Mouse (Mus musculus) midbrain, embryonic 16.5 days (tissue): ENCODE results near the gene Tns4. TPM values are rescaled to one million over a fixed set of nuclear protein-coding genes. Genes with fewer than 3 reads are reported as not detected.

Experiments used
- ATAC-seq: fragments of 200-750 bp; cut with Nextera tagmentation; 2 replicates; pipeline ENCODE4 v1.8.0; 2017; ENCODE audit warnings: moderate TSS enrichment
- H3K27ac ChIP-seq: fragments of 300-500 bp; sonication (generic); 2 replicates; pipeline ENCODE4 v1.5.1; 2014; ENCODE audit warnings: mild to moderate bottlenecking, low read length, mixed read lengths
- H3K27me3 ChIP-seq: fragments of 300-500 bp; sonication (generic); 2 replicates; pipeline ENCODE4 v1.6.1; 2014; ENCODE audit warnings: low read depth, low read length, mixed read lengths; ENCODE audit not compliant: control insufficient read depth, insufficient read depth
- H3K36me3 ChIP-seq: fragments of 300-500 bp; sonication (generic); 2 replicates; pipeline ENCODE4 v1.6.1; 2014; ENCODE audit warnings: mild to moderate bottlenecking, low read length, moderate library complexity, mixed read lengths; ENCODE audit not compliant: control insufficient read depth, insufficient read depth
- H3K4me1 ChIP-seq: fragments of 300-500 bp; sonication (generic); 2 replicates; pipeline ENCODE4 v1.6.1; 2014; ENCODE audit warnings: mild to moderate bottlenecking, low read length, mixed read lengths; ENCODE audit not compliant: control insufficient read depth, insufficient read depth
- H3K4me2 ChIP-seq: fragments of 300-500 bp; sonication (generic); 2 replicates; pipeline ENCODE4 v1.6.1; 2014; ENCODE audit warnings: mild to moderate bottlenecking, low read length, mixed read lengths
- H3K4me3 ChIP-seq: fragments of 300-500 bp; sonication (generic); 2 replicates; pipeline ENCODE4 v1.5.1; 2014; ENCODE audit warnings: low read depth, mild to moderate bottlenecking, low read length, moderate library complexity, mixed read lengths
- H3K9ac ChIP-seq: fragments of 300-500 bp; sonication (generic); 2 replicates; pipeline ENCODE4 v1.6.1; 2014; ENCODE audit warnings: low read depth, low read length, mixed read lengths
- H3K9me3 ChIP-seq: fragments of 300-500 bp; sonication (generic); replicated peaks from 2 replicates; pipeline ENCODE4 v1.6.1; 2014; ENCODE audit warnings: mild to moderate bottlenecking, low read length, mixed read lengths; ENCODE audit not compliant: control insufficient read depth, poor library complexity, severe bottlenecking
- WGBS: fragments of 180-500 bp; shearing (Covaris S2); extraction: QIAGEN DNeasy Blood & Tissue Kit; methylation state at CpG from one replicate; pipeline ENCODE4 v1.1.7; 2014; 5-methylcytosine and 5-hydroxymethylcytosine counted together
- polyA plus RNA-seq: library from polyadenylated mRNA; unstranded; fragments of >200 nt; fragmentation: Nextera tagmentation; extraction: Ambion mirVana; gene quantifications from 2 replicates; pipeline ENCODE4 v1.2.1, GENCODE M21; 2015

Tns4 gene
- polyA plus RNA-seq: 0.04 and 0.09 TPM in 2 replicates

DNA sequence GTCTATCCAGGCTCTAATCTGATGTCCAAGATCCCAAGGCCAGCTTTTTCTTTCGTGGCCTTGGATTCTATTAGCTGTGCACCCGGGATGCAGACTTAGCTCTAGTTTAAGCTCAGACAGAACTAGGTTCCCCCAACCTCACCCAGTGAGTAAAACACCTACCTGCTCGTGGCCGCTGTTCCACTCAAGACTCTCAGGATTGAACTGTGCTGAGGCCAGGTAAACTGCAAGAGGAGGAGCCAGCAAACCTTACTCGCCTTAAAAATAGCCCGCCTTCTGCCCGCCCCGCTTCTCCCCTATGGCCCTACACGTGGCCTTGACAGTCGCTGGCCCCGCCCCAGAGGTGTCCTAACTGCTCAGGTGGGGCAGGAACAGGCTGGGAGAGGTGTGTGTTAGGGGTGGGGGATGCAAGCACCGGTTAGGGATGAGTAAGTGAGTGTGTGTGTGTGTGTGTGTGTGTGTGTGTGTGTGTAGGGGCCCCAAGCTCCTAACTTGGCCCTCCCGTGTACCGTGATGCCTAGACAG is at the start of gene Tns4:
Gene Tns4 (minus strand): TSS at position 230 of the 525 bp plus-strand sequence.
- Histone ChIP-seq H3K9me3 (no peaks in the 10 kb centered on the region), H3K4me3 (no peak within 1 kb of the TSS), H3K27me3 (no peaks in the 10 kb centered on the region), H3K9ac (no peak within 1 kb of the TSS), H3K4me2 (no peak within 1 kb of the TSS), H3K36me3 (no peaks in the 10 kb centered on the region), H3K27ac (no peak within 1 kb of the TSS), H3K4me1 (no peaks in the 10 kb centered on the region)
- WGBS: 67% methylated on average over 14 of the region's 14 CpGs
- ATAC-seq: no peak

DNA sequence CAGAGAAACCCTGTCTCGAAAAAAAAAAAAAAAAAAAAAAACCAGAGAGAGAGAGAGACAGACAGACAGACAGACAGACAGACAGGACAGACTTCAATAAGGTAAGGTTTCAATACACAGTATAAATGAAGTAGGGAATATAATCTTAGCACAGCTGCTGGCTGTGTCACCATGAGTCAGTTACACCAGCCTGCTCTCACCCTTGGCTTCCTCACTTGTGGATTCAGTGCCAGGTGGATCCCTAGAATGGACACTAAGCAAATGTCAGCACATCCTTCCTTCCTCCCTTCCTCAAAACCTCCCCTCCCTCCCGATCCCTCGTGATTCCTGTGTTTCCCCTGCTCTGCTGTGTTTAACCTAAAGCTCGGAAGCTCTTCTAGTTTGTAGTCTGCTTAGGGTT is 48.3 kb upstream of the Tns4 start:
- 91% methylated on average over 4 of the region's 4 CpGs for WGBS
- no peak for ATAC-seq
- no peak overlapping the region for H3K9ac ChIP-seq

DNA sequence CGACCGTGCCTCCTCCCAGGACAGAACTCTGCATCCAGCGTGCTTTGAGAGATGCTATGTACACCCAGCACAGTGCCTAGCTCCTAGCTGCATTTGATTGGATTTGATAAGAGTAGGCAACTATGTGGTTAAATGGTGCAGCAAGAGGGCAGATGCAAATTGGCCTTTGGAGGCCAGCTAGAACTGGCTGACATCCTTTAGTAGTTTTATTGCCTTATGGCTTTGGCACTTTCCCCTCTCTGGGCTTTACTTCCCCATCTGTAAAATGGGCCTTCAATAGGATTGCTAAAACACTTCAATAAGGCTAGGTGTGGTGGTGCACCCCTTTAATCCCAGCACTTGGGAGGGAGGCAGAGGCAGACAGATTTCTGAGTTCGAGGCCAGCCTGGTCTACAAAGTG is 47.9 kb upstream of the Tns4 start:
- ATAC-seq: no peak
- no peaks in the 10 kb centered on the region for H3K9me3 ChIP-seq
- no peak overlapping the region for H3K9ac ChIP-seq
- H3K27me3 ChIP-seq: no peaks in the 10 kb centered on the region
- peaks cover 7% of the 10 kb centered on the region for H3K4me1 ChIP-seq
- no peaks in the 10 kb centered on the region for H3K36me3 ChIP-seq
- H3K4me2 ChIP-seq: no peak overlapping the region
- WGBS: 66% methylated on average over 4 of the region's 4 CpGs
- no peak overlapping the region for H3K4me3 ChIP-seq
- no peak overlapping the region for H3K27ac ChIP-seq

More for the DNA sequence above, 48.3 kb upstream of the Tns4 start:
- no peak overlapping the region for H3K4me3 ChIP-seq
- no peaks in the 10 kb centered on the region for H3K27me3 ChIP-seq
- no peak overlapping the region for H3K27ac ChIP-seq
- H3K4me1 ChIP-seq: peaks cover 2% of the 10 kb centered on the region
- no peak overlapping the region for H3K4me2 ChIP-seq
- H3K9me3 ChIP-seq: no peaks in the 10 kb centered on the region
- no peaks in the 10 kb centered on the region for H3K36me3 ChIP-seq

DNA sequence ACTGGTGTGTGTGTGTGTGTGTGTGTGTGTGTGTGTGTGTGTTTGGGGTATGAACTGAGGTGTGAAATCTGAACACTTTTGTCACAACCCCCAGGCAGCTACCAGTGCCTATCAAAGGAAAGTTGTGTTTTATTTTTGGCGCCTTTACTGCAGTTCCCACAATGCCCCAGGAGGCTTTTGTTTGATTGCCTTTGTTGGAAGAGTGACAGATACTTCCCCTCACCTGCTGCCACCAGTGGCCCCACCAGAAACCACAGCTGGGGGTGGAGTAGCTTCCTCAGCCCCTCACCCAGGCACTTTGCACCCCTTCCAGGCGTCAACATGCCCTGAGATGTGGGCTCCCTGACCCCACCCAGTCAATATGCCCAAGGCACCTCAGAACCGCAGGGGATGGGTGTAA is 47.3 kb upstream of the Tns4 start:
- Histone ChIP-seq H3K27ac (no peak overlapping the region), H3K4me2 (no peak overlapping the region), H3K4me1 (peaks cover 11% of the 10 kb centered on the region), H3K27me3 (no peaks in the 10 kb centered on the region), H3K4me3 (no peak overlapping the region), H3K9ac (no peak overlapping the region), H3K36me3 (no peaks in the 10 kb centered on the region), H3K9me3 (no peaks in the 10 kb centered on the region)
- WGBS: 58% methylated on average over 3 of the region's 3 CpGs
- ATAC-seq: no peak

DNA sequence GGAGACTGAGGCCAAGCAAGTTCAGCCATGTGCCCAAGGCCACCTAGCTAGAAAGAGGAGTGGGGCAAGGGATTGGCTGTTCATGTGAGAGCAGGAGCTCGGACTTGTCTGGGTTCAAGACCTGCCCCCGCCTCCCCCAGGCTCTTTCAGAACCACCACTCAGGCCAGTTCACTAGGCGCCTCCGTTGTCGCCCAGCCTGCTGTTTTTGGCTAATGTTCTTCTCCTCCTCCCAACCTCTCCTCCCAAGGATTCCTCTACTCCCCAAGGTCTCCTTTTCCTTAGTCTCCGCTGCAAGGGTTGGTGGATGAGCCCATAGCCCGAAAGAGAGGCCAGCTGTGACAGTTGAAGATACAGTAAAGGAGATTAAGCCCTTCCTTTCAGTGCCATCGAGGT is 45.9 kb upstream of the Tns4 start:
- H3K4me3 ChIP-seq: no peak overlapping the region
- no peak for ATAC-seq
- H3K9me3 ChIP-seq: no peaks in the 10 kb centered on the region
- WGBS: 81% methylated on average over 8 of the region's 8 CpGs
- no peak overlapping the region for H3K27ac ChIP-seq
- no peaks in the 10 kb centered on the region for H3K27me3 ChIP-seq
- peaks cover 12% of the 10 kb centered on the region for H3K4me1 ChIP-seq
- no peaks in the 10 kb centered on the region for H3K36me3 ChIP-seq
- H3K4me2 ChIP-seq: no peak overlapping the region
- H3K9ac ChIP-seq: no peak overlapping the region

DNA sequence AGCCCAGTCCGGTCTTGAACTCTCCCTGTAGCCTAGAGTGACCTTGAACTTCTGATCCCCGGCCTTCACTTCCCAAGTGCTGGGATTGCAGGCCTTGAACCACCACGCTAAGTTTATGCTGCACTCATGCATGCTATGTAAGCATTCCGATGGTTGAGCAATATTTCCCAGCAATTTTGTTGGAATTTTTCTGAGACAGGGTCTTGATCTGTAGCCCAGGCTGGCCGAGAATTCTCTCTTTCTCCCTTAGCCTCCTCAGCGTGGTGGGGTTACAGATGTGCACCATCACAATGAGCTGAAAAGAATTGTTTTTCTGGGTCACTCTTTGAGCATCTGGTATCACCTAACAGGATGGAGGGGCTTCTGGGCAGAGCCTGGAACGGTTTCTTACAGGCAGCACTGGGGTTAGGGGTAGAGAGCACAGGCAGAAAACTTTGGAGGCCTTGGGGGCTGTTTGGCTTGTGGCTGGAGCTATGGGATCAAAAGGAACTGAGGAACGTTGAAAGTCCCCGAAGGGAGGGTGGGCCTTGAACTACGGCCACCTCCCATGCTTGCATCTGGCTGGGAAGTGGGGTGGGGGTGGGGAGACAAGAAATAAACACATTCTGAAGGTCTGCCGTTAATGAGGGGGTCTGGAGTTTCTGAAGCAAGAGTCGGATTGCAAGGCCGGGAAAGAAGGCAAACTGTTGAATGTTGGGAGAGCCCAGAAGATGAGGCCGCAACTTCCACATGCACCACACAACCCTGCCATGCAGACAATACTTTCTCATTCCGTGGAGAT is 45.4 kb upstream of the Tns4 start:
- Histone ChIP-seq H3K9me3 (no peaks in the 10 kb centered on the region), H3K4me2 (no peak overlapping the region), H3K27me3 (no peaks in the 10 kb centered on the region), H3K4me3 (no peak overlapping the region), H3K4me1 (peaks cover 12% of the 10 kb centered on the region), H3K9ac (no peak overlapping the region), H3K27ac (no peak overlapping the region), H3K36me3 (no peaks in the 10 kb centered on the region)
- ATAC-seq: no peak
- WGBS: 76% methylated on average over 15 of the region's 15 CpGs

DNA sequence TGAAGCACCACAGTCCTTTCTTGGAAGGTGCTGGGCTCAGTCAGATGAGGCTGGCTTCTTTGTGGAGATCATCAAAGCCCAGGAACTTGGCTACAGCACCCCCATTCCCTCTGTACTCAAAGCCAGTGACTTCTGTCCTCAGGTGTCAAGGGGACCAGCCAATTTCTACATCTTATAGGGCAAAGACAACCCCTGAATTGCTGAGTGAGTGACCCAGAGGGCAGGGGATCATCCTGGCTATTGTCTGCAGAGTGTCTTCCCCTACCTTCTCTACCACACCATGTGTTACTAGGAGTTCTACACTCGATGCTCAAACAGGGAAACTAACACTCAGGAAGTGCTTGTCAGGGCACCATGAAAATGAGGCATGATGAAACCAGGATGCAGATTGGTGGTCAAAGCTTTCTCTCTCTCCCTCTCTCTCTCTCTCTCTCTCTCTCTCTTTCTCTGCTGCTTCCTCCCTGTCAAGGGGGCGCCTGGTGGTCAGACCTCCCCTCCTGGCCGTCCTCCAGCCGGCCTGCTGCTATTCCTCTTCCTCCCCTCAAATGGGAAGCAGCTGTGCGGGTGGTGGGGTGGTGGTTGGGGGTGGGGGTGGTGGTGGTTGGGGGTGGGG is 44.3 kb upstream of the Tns4 start:
- WGBS: 56% methylated on average over 5 of the region's 5 CpGs
- Histone ChIP-seq H3K9me3 (no peaks in the 10 kb centered on the region), H3K4me1 (peaks cover 12% of the 10 kb centered on the region), H3K4me2 (no peak overlapping the region), H3K9ac (no peak overlapping the region), H3K27me3 (no peaks in the 10 kb centered on the region), H3K36me3 (no peaks in the 10 kb centered on the region), H3K4me3 (no peak overlapping the region), H3K27ac (no peak overlapping the region)
- no peak for ATAC-seq

DNA sequence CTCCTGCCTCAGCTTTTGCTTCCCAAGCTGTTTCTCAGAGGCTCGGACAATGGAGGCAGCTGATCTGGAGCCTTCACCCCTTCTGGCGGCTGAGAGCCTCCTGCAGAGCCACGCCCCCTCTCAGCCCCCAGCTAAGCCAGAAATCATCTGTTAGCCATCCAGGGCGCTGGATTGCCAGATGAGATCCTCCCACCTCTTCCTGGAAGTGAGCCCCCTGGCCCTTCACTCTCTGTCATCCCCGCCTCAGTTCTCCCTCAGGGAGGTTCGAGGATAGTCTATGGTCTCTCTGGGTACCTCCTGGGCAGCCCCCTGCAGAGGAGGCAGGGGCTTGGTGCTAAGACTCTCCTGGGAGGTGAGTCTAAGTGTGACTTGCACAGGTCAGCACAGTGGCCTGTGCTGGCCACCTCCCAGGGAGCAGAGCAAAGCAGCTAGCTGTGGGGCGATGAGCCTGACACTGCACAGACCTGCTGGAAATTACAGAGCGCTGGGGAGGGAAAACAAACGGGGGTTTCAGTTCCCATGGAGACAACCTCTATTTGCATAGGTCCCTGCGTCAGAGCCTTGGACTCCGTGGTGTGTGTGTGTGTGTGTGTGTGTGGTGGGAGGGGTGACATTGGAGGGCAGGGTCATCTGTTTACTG is 43.1 kb upstream of the Tns4 start:
- H3K4me2 ChIP-seq: peak overlapping the region; percentile 48
- WGBS: 5% methylated on average over 11 of the region's 11 CpGs
- H3K27ac ChIP-seq: 0 out of 2 replicates have a peak overlapping the region, but pooled peaks have one; percentile 1
- H3K4me1 ChIP-seq: peaks cover 12% of the 10 kb centered on the region
- H3K36me3 ChIP-seq: no peaks in the 10 kb centered on the region
- peak overlapping the region; percentile 40; the same call in 1 of the 2 replicates for H3K9ac ChIP-seq
- ATAC-seq: peak; percentile 82
- H3K27me3 ChIP-seq: no peaks in the 10 kb centered on the region
- no peak overlapping the region for H3K4me3 ChIP-seq
- H3K9me3 ChIP-seq: no peaks in the 10 kb centered on the region

DNA sequence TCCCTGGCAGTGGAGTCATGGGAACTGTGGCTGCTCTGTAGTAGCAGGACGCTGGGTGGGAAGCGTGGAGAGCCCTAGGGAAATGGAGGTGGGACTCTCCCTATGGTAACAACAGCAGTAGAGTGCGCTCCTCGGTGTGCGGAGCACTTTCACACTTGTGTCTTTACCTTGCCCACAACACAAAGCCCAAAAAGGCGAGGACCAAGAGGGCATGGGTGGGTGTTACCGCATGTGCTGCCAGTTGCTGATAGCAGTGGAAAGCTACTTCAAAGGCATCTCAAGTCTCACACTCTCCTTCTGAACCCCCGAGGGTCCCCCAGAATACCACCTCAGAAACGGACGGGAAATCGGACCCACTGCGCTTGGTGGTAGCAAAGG is 42.3 kb upstream of the Tns4 start:
- H3K27me3 ChIP-seq: no peaks in the 10 kb centered on the region
- ATAC-seq: no peak
- H3K4me2 ChIP-seq: peak overlapping the region; percentile 48
- H3K4me1 ChIP-seq: peaks cover 12% of the 10 kb centered on the region
- H3K9me3 ChIP-seq: no peaks in the 10 kb centered on the region
- no peak overlapping the region for H3K4me3 ChIP-seq
- WGBS: 50% methylated on average over 12 of the region's 12 CpGs
- H3K36me3 ChIP-seq: no peaks in the 10 kb centered on the region
- H3K27ac ChIP-seq: no peak overlapping the region
- no peak overlapping the region for H3K9ac ChIP-seq
